Mouse (Mus musculus) frontal cortex, postnatal 36 days (tissue): Measurements from ENCODE around the gene Trappc3l.
"Not testable (repeated sequence)": the region's sequence is repeated elsewhere in the genome, so short reads cannot be mapped to it uniquely, and the experiment has no call there.

Experiments used
- DNase-seq, 2 experiments: peaks; one replicate each; pipeline ENCODE4 v3.0.0; 2022; ENCODE audit warnings: low spot score in 2 of 2

Gene Trappc3l

GRCm38 (mm10) chr10:34037401-34037800 is at the start of gene Trappc3l:
Gene Trappc3l, plus strand, starts transcription at chr10:34037597.
- DNase-seq, result no peak

DNA sequence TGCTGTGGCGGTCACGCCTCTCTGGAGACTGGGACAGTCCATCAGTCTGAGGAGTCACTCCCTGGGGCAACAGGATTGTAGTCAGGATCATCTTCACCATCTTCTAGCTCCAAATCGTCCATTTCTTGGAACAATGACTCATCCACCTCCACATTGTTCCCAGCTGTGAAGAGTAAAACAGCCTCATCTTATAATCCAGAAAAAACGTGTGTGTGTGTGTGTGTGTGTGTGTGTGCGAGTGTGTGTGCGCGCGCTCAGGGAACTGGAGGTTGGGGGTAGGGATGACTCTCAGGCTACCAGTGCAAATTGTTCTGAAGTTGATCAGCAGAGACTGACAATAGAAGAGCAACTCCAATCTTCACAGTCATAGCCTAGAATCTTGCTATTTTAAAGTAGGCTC is 40.7 kb upstream of the Trappc3l start:
- DNase-seq, result not testable (repeated sequence)

- no peak for DNase-seq
Measured at GRCm38 (mm10) chr10:33998397-33998796, 39.0 kb upstream of the Trappc3l start.

DNA sequence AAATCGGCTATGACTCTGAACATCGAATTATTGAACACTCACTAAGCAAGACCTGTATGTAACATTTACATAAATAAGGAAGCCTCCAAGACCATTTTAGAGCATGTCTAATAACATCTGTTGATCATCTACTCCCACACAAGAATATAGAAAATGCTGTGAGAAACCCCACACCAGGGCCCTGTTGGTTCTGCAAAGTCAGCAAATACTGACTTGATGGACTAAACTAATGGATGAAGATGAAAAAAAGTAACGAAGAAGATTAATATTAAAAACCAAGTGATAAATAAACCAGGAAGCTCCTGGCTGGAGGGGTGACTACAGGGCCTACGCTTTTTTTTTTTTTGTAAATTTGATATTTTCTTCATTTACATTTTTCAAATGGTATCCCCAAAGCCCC is 24.8 kb upstream of the Trappc3l start:
- no peak for DNase-seq

DNA sequence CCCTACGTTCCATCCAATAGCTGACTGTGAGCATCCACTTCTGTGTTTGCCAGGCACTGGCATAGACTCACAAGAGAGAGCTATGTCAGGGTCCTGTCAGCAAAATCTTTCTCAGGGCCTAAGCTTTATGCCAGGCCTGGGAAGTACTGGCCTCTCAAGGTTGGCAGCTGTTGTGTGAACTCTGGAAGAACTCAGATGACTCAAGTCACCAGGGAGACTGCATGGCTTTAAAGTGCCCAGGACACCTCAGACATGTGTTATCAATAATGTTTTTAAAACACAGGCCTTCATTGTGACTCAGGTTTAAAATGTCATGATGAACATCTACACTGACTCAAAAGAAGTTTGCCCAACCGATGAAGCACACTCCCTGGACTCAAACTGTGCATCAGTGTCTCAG is 24.2 kb upstream of the Trappc3l start:
- DNase-seq, result no peak

DNA sequence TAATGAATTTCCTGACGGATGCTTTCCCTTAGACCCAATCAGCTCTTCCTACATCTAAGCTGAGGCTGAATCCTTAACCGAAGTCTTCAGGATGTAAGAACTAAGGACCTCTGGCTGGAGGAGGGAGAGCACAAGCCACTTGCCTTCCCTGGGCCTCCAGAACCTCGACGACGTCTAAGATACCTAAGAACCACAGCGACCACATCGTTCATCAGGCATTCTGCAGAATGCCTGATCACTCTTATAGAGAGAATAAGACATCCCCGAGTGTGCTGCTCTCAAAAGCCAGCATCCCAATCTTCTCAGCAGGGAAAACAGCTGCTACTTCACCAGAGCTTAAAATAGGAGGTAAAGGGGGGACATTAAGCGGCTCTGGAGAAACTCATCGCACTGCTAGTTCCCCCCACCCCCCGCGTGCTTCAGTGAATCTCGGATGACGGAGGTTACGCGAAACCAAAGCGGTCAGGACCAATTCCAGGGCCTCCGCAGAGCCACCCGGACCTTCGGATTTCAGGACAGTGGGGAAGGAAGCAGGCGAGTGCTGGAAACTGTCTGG is 18.6 kb upstream of the Trappc3l start:
- peak; percentile 13 to 21 for DNase-seq

DNA sequence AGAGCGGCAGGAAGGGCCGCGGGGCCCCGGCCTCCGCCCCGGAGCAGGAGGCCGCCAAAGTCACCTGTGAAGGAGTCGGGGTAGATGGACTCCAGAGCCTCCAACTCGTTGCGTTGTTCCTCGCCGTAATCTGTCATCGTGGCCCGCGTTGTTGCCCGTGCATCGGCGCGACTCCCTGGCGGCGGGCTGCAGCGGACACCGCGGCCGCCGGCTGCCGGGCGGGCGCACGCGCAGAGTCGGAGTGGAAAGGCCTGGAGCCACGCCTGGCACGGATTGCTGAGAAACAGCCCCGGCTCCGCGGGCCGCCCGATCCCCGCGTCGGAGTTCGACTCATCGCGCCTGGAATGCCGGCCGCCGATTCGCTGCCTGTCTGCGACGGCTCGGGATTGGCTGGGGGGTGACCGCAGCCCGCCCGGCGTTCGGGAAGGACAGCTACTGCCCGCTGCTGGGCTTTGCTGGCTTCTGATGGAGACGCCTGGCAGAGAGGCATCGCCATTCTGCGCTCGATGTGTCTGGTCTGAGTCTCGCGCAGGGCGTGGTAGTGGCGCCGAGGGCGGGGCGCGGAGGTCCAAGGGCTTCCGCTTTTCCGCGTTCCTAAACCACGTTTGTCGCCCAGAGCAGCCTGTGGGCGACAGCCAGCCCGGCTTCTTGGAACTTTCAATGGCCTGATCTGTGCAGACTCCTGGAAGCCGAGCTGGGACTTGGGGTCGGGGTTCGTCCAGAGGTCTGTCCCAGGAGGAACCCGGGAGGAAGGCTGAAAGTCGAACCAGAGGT is 17.9 kb upstream of the Trappc3l start, which contains the start of gene Rwdd1:
TSS of gene Rwdd1 (minus strand) at position 323 of the 774 bp plus-strand sequence.
- peak; percentile 98 to 99 for DNase-seq

- DNase-seq, result no peak
Measured at GRCm38 (mm10) chr10:34030322-34030721, 7.1 kb upstream of the Trappc3l start.

- DNase-seq, result peak; percentile 58 to 77
Measured at GRCm38 (mm10) chr10:34033630-34034305, 3.6 kb upstream of the Trappc3l start.

GRCm38 (mm10) chr10:34036587-34036986 is 810 bp upstream of the Trappc3l start:
- peak in 1 of 2 experiments; percentile 28 for DNase-seq

- no peak for DNase-seq
Measured at GRCm38 (mm10) chr10:34044210-34044609, 6.8 kb downstream of the Trappc3l start, which contains the start of gene Calhm4. Gene Calhm4, minus strand, starts transcription at chr10:34044310.

GRCm38 (mm10) chr10:34053987-34054386 is 16.6 kb downstream of the Trappc3l start:
- DNase-seq, result no peak

- no peak for DNase-seq
Measured at GRCm38 (mm10) chr10:34066591-34066990, 29.2 kb downstream of the Trappc3l start.

DNA sequence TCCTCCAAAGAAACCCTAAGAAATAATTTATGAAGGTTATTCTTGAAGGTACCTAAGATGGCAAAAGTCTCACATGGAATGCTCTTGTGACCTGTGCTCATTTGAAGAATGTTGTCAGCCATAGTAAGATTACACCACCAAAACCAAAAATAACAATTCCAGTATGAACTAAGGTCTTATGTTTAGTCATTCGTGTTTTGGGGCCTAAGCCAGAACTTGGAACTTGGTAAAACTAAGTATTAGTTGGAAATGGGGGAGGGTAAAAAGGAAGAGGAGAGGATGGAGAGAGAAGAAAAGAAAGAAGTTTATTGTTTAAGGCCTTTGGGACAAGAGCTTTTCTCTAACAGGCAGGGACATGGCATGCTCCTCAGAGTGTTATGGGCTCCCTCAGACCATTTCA is 32.2 kb downstream of the Trappc3l start:
- no peak for DNase-seq

DNA sequence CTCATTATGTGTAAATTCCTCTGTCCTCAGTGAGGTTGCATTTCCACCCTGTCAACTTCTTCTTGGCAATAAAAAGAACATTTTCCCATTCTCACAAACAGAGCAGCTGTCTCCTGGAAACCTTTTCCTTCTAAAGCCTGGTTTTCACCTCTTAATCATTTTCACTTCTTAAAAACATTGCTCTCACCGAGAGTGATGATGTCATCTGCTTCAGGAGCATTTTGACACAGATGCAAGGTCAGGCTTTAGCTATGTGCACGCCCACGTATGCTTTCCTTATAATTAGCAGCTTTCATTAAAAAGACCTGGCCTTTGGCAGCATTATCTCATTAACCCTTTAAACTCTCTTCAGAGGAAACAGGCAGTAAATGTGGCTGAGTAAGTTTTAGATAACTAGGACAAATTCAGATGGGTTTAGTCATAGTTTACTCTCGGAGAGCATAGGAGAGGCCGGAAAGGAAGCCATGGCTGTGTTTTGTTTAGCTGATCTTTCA is 33.6 kb downstream of the Trappc3l start:
- no peak for DNase-seq

DNA sequence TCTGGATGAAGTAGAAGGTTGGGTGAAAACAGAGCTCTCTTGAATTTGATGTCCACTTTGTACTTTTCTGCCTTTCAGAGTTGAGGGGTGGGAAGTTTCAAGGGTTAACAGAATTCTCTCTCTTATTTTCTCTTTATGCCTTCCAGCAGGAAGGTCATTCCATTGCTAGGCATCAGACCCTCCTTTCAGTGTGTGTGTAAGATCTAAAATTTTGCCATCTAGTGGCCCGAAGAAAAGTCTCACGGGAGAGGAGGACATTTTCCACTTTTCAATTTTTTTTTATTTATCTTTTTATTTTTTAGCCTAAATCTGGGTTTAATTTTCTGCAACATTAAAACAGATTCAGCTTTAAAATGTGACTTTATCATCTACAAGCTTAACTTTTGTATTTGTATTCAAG is 34.3 kb downstream of the Trappc3l start:
- DNase-seq, result no peak

DNA sequence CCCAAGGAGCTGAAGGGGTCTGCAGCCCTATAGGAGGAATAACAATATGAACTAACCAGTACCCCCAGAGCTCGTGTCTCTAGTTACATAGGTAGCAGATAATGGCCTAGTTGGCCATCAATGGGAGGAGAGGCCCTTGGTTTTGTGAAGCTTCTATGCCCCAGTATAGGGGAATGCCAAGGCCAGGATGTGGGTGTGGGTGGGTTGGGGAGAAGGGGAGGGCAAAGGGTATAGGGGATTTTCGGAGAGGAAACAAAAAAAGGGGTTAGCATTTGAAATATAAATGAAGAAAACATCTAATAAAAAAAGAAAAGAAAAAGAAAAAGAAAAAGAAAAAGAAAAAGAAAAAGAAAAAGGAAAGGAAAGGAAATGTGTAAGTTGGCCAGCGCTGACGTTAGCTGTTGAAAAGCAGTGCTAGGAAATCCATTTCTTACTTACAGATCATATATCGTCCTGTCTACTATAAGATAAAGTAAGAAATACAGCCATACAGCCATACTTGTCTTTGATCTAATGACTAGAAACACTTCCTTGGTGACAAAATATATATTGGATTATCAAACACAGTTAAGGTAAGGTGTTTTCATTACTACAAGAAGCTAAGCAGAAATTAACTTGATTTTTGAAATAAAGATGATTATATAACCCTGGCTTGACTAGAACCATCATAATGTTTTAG is 37.3 kb downstream of the Trappc3l start:
- DNase-seq, result no peak

GRCm38 (mm10) chr10:34086514-34086913 is 49.1 kb downstream of the Trappc3l start:
- no peak for DNase-seq

DNA sequence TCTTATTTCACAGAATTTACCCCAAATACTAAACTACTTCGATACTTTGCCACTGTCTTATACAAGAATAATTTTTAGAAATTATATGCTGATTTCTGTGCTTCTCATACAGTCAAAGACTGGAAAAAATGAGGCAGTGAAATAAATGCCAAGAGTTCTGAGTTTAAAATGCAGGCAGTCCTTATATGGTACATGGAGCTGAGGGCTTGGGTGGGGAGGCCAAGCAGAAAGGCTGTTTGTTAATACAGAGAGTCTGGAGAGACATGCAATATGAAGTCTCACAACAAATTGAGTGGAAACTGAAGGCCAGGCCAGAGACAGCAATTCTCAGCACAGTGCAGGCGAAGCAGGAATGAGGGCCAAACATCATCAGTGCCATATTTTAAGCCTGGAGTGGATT is 51.1 kb downstream of the Trappc3l start:
- DNase-seq, result no peak

GRCm38 (mm10) chr10:34089517-34089916 is 52.1 kb downstream of the Trappc3l start:
- no peak for DNase-seq

- no peak for DNase-seq
Measured at GRCm38 (mm10) chr10:34090481-34090880, 53.1 kb downstream of the Trappc3l start.

- peak; percentile 40 to 70 for DNase-seq
Measured at GRCm38 (mm10) chr10:34091888-34092287, 54.5 kb downstream of the Trappc3l start.
